Mouse (Mus musculus): ENCODE measurements around the gene Pik3c2b. TPM values are rescaled to one million over a fixed set of nuclear protein-coding genes. Genes with fewer than 3 reads are reported as not detected.
A peak's percentile ranks its signal among the peaks of the same experiment; 100 is the strongest.

Gene Pik3c2b
- polyA plus RNA-seq, 1 experiment from 2014 or later, result 9.1 TPM

GRCm38 (mm10) chr1:133118844-133119243, 73.4 kb downstream of the Pik3c2b start:
- ATAC-seq (ENCODE audit: low FRiP score, low TSS enrichment), result no peak
- WGBS, result 82% methylated on average over 3 of the region's 3 CpGs

GRCm38 (mm10) chr1:133119931-133120712, 74.7 kb downstream of the Pik3c2b start:
- H3K4me1 ChIP-seq (ENCODE audit: control insufficient read depth, insufficient read depth, low read length), result no peaks in the 10 kb centered on the region
- 33% methylated on average over 7 of the region's 7 CpGs for WGBS
- no peaks in the 10 kb centered on the region for H3K9me3 ChIP-seq (ENCODE audit: control insufficient read depth, low read length)
- no peaks in the 10 kb centered on the region for H3K36me3 ChIP-seq (ENCODE audit: control insufficient read depth, insufficient read depth, low read length)
- H3K9ac ChIP-seq (ENCODE audit: low read depth, low read length), result no peak overlapping the region
- no peak overlapping the region for H3K27ac ChIP-seq (ENCODE audit: low read depth, low read length)
- H3K4me2 ChIP-seq (replicated peaks; ENCODE audit: low read depth, low read length), result no peak overlapping the region
- no peaks in the 10 kb centered on the region for H3K27me3 ChIP-seq (ENCODE audit: control insufficient read depth, insufficient read depth, low read length)
- no peak for ATAC-seq (ENCODE audit: low FRiP score, low TSS enrichment)
- no peak overlapping the region for H3K4me3 ChIP-seq (ENCODE audit: low read length)

More at GRCm38 (mm10) chr1:133118844-133119243, 73.4 kb downstream of the Pik3c2b start:
- H3K4me3 ChIP-seq (ENCODE audit: low read length), result no peak overlapping the region
- no peaks in the 10 kb centered on the region for H3K4me1 ChIP-seq (ENCODE audit: control insufficient read depth, insufficient read depth, low read length)
- no peak overlapping the region for H3K9ac ChIP-seq (ENCODE audit: low read depth, low read length)
- H3K27me3 ChIP-seq (ENCODE audit: control insufficient read depth, insufficient read depth, low read length), result no peaks in the 10 kb centered on the region
- H3K27ac ChIP-seq (ENCODE audit: low read depth, low read length), result no peak overlapping the region
- H3K4me2 ChIP-seq (replicated peaks; ENCODE audit: low read depth, low read length), result no peak overlapping the region
- no peaks in the 10 kb centered on the region for H3K9me3 ChIP-seq (ENCODE audit: control insufficient read depth, low read length)
- H3K36me3 ChIP-seq (ENCODE audit: control insufficient read depth, insufficient read depth, low read length), result no peaks in the 10 kb centered on the region

- H3K4me1 ChIP-seq (ENCODE audit: control insufficient read depth, insufficient read depth, low read length), result no peaks in the 10 kb centered on the region
- 64% methylated on average over 6 of the region's 6 CpGs for WGBS
- H3K27me3 ChIP-seq (ENCODE audit: control insufficient read depth, insufficient read depth, low read length), result no peaks in the 10 kb centered on the region
- no peaks in the 10 kb centered on the region for H3K9me3 ChIP-seq (ENCODE audit: control insufficient read depth, low read length)
- no peak overlapping the region for H3K27ac ChIP-seq (ENCODE audit: low read depth, low read length)
- no peak overlapping the region for H3K4me2 ChIP-seq (replicated peaks; ENCODE audit: low read depth, low read length)
- no peak for ATAC-seq (ENCODE audit: low FRiP score, low TSS enrichment)
- no peak overlapping the region for H3K4me3 ChIP-seq (ENCODE audit: low read length)
- H3K36me3 ChIP-seq (ENCODE audit: control insufficient read depth, insufficient read depth, low read length), result no peaks in the 10 kb centered on the region
- no peak overlapping the region for H3K9ac ChIP-seq (ENCODE audit: low read depth, low read length)
These were observed 75.8 kb downstream of the Pik3c2b start for GRCm38 (mm10) chr1:133121246-133121645.

GRCm38 (mm10) chr1:133124137-133124536, 78.7 kb downstream of the Pik3c2b start:
- Histone ChIP-seq H3K4me3 (ENCODE audit: low read length) (no peak overlapping the region), H3K27ac (ENCODE audit: low read depth, low read length) (peak overlapping the region; percentile 59; the same call in 1 of the 2 replicates), H3K36me3 (ENCODE audit: control insufficient read depth, insufficient read depth, low read length) (no peaks in the 10 kb centered on the region), H3K4me2 (replicated peaks; ENCODE audit: low read depth, low read length) (no peak overlapping the region), H3K9ac (ENCODE audit: low read depth, low read length) (no peak overlapping the region), H3K27me3 (ENCODE audit: control insufficient read depth, insufficient read depth, low read length) (no peaks in the 10 kb centered on the region), H3K4me1 (ENCODE audit: control insufficient read depth, insufficient read depth, low read length) (no peaks in the 10 kb centered on the region), H3K9me3 (ENCODE audit: control insufficient read depth, low read length) (no peaks in the 10 kb centered on the region)
- ATAC-seq (ENCODE audit: low FRiP score, low TSS enrichment), result no peak
- 61% methylated on average over 6 of the region's 6 CpGs for WGBS

GRCm38 (mm10) chr1:133125640-133126364, 80.3 kb downstream of the Pik3c2b start:
- WGBS, result 86% methylated on average over 9 of the region's 9 CpGs
- Histone ChIP-seq H3K27ac (ENCODE audit: low read depth, low read length) (no peak overlapping the region), H3K9ac (ENCODE audit: low read depth, low read length) (no peak overlapping the region), H3K36me3 (ENCODE audit: control insufficient read depth, insufficient read depth, low read length) (no peaks in the 10 kb centered on the region), H3K4me3 (ENCODE audit: low read length) (no peak overlapping the region), H3K27me3 (ENCODE audit: control insufficient read depth, insufficient read depth, low read length) (no peaks in the 10 kb centered on the region), H3K4me2 (replicated peaks; ENCODE audit: low read depth, low read length) (no peak overlapping the region), H3K4me1 (ENCODE audit: control insufficient read depth, insufficient read depth, low read length) (peaks cover 10% of the 10 kb centered on the region; the same call in 1 of the 2 replicates), H3K9me3 (ENCODE audit: control insufficient read depth, low read length) (no peaks in the 10 kb centered on the region)
- ATAC-seq (ENCODE audit: low FRiP score, low TSS enrichment), result no peak

GRCm38 (mm10) chr1:133126365-133126740, 80.9 kb downstream of the Pik3c2b start:
- no peak overlapping the region for H3K4me2 ChIP-seq (replicated peaks; ENCODE audit: low read depth, low read length)
- no peak overlapping the region for H3K4me3 ChIP-seq (ENCODE audit: low read length)
- H3K9me3 ChIP-seq (ENCODE audit: control insufficient read depth, low read length), result no peaks in the 10 kb centered on the region
- H3K27ac ChIP-seq (ENCODE audit: low read depth, low read length), result no peak overlapping the region
- peaks cover 10% of the 10 kb centered on the region; the same call in 1 of the 2 replicates for H3K4me1 ChIP-seq (ENCODE audit: control insufficient read depth, insufficient read depth, low read length)
- no peak for ATAC-seq (ENCODE audit: low FRiP score, low TSS enrichment)
- H3K9ac ChIP-seq (ENCODE audit: low read depth, low read length), result no peak overlapping the region
- H3K36me3 ChIP-seq (ENCODE audit: control insufficient read depth, insufficient read depth, low read length), result no peaks in the 10 kb centered on the region
- no peaks in the 10 kb centered on the region for H3K27me3 ChIP-seq (ENCODE audit: control insufficient read depth, insufficient read depth, low read length)
- 70% methylated on average over 4 of the region's 4 CpGs for WGBS

GRCm38 (mm10) chr1:133127328-133127727, 81.9 kb downstream of the Pik3c2b start:
- no peak for ATAC-seq (ENCODE audit: low FRiP score, low TSS enrichment)
- Histone ChIP-seq H3K4me1 (ENCODE audit: control insufficient read depth, insufficient read depth, low read length) (peaks cover 10% of the 10 kb centered on the region; the same call in 1 of the 2 replicates), H3K4me2 (replicated peaks; ENCODE audit: low read depth, low read length) (no peak overlapping the region), H3K27me3 (ENCODE audit: control insufficient read depth, insufficient read depth, low read length) (no peaks in the 10 kb centered on the region), H3K36me3 (ENCODE audit: control insufficient read depth, insufficient read depth, low read length) (no peaks in the 10 kb centered on the region), H3K4me3 (ENCODE audit: low read length) (no peak overlapping the region), H3K27ac (ENCODE audit: low read depth, low read length) (no peak overlapping the region), H3K9me3 (ENCODE audit: control insufficient read depth, low read length) (no peaks in the 10 kb centered on the region), H3K9ac (ENCODE audit: low read depth, low read length) (no peak overlapping the region)
- 67% methylated on average over 9 of the region's 9 CpGs for WGBS

GRCm38 (mm10) chr1:133129471-133130221, 84.2 kb downstream of the Pik3c2b start:
- Histone ChIP-seq H3K4me3 (ENCODE audit: low read length) (no peak overlapping the region), H3K9ac (ENCODE audit: low read depth, low read length) (no peak overlapping the region; the same call in 1 of the 2 replicates), H3K4me2 (replicated peaks; ENCODE audit: low read depth, low read length) (no peak overlapping the region), H3K36me3 (ENCODE audit: control insufficient read depth, insufficient read depth, low read length) (peaks cover 4% of the 10 kb centered on the region; the same call in 1 of the 2 replicates), H3K9me3 (ENCODE audit: control insufficient read depth, low read length) (no peaks in the 10 kb centered on the region), H3K27me3 (ENCODE audit: control insufficient read depth, insufficient read depth, low read length) (no peaks in the 10 kb centered on the region), H3K27ac (ENCODE audit: low read depth, low read length) (peak overlapping the region; percentile 83; the same call in 1 of the 2 replicates), H3K4me1 (ENCODE audit: control insufficient read depth, insufficient read depth, low read length) (peaks cover 14% of the 10 kb centered on the region; the same call in 1 of the 2 replicates)
- WGBS, result 39% methylated on average over 16 of the region's 16 CpGs
- no peak for ATAC-seq (ENCODE audit: low FRiP score, low TSS enrichment)

Measured in kidney, embryonic 14.5 days (tissue).